Mouse (Mus musculus) kidney, adult 2 months (tissue): Measurements from ENCODE around the gene Nrl.

Source experiments
- CTCF ChIP-seq: fragments of 200-500 bp; conservative IDR thresholded peaks from 2 replicates; pipeline ENCODE4 v1.5.1; 2011; ENCODE audit warnings: low read depth, mild to moderate bottlenecking, control low read depth, low read length, moderate library complexity, mixed read lengths; ENCODE audit not compliant: insufficient read depth, insufficient read length
- POLR2A ChIP-seq: fragments of 200-500 bp; IDR thresholded peaks from one replicate; pipeline ENCODE4 v1.6.1; 2011; ENCODE audit warnings: low read depth, low read length, control low read depth

- TF ChIP-seq POLR2A (no peak), CTCF (no peak)
Measured at GRCm38 (mm10) chr14:55519604-55520003, 5.2 kb downstream of the Nrl start.
